Mouse (Mus musculus) layer of hippocampus, postnatal 10 days (tissue): ENCODE measurements around the gene Gabarapl1. TPM values are rescaled to one million over a fixed set of nuclear protein-coding genes. Genes with fewer than 3 reads are reported as not detected.
"Not testable (repeated sequence)": the region's sequence is repeated elsewhere in the genome, so short reads cannot be mapped to it uniquely, and the experiment has no call there.

Source experiments
- DNase-seq, 2 experiments: peaks; one replicate each; pipeline ENCODE4 v3.0.0; 2021; ENCODE audit warnings: low spot score in 2 of 2
- long read RNA-seq: library from polyadenylated mRNA; stranded (forward); transcript quantifications from one replicate; pipeline ENCODE4 v2.0.0, GENCODE M21; 2023
- total RNA-seq, 2 experiments: library from RNA; stranded (reverse); gene quantifications; 2 replicates each; pipeline ENCODE4 v1.2.3; 2021

Gabarapl1 gene
- 100 to 1,000 TPM; 386 to 427 TPM for total RNA-seq
- long read RNA-seq, transcript Gabarapl1-201 (4 exons, 1,820 nt), result major isoform, 227 of 1,463 reads
- long read RNA-seq, partial matches to known transcripts, result 1,228 of 1,463 reads
- long read RNA-seq, other reads (novel, unspliced or antisense), result 3 of 1,463 reads

- DNase-seq, result peak; percentile 78 to 85
Observed at GRCm38 (mm10) chr6:129532942-129533860, at the start of gene Gabarapl1. Gene Gabarapl1, plus strand, starts transcription at chr6:129533160.

GRCm38 (mm10) chr6:129494924-129495323 is 38.0 kb upstream of the Gabarapl1 start:
- DNase-seq, result no peak

- no peak for DNase-seq
Observed at GRCm38 (mm10) chr6:129497345-129498218, 35.4 kb upstream of the Gabarapl1 start.

- DNase-seq, result not testable (repeated sequence)
Observed at GRCm38 (mm10) chr6:129499516-129499915, 33.4 kb upstream of the Gabarapl1 start.

- DNase-seq, result no peak
Observed at GRCm38 (mm10) chr6:129503471-129503870, 29.5 kb upstream of the Gabarapl1 start.

GRCm38 (mm10) chr6:129507024-129507423 is 25.9 kb upstream of the Gabarapl1 start, which contains the start of gene Olr1:
Gene Olr1, minus strand, starts transcription at chr6:129507165.
- DNase-seq, result no peak

GRCm38 (mm10) chr6:129510120-129510911 is 22.6 kb upstream of the Gabarapl1 start:
- DNase-seq, result no peak

- no peak for DNase-seq
Observed at GRCm38 (mm10) chr6:129512367-129512766, 20.6 kb upstream of the Gabarapl1 start, which contains the start of gene Tmem52b. Gene Tmem52b, plus strand, starts transcription at chr6:129512555.

GRCm38 (mm10) chr6:129512868-129513267 is 20.1 kb upstream of the Gabarapl1 start:
- DNase-seq, result no peak

- no peak for DNase-seq
Observed at GRCm38 (mm10) chr6:129513409-129513808, 19.6 kb upstream of the Gabarapl1 start.

GRCm38 (mm10) chr6:129514376-129514775 is 18.6 kb upstream of the Gabarapl1 start:
- no peak for DNase-seq

GRCm38 (mm10) chr6:129515068-129515467 is 17.9 kb upstream of the Gabarapl1 start:
- no peak for DNase-seq

GRCm38 (mm10) chr6:129516388-129516787 is 16.6 kb upstream of the Gabarapl1 start:
- no peak for DNase-seq

- DNase-seq, result peak; percentile 37 to 50
Observed at GRCm38 (mm10) chr6:129517752-129518408, 15.1 kb upstream of the Gabarapl1 start.

GRCm38 (mm10) chr6:129526069-129526468 is 6.9 kb upstream of the Gabarapl1 start:
- DNase-seq, result no peak

- no peak for DNase-seq
Observed at GRCm38 (mm10) chr6:129527416-129527815, 5.5 kb upstream of the Gabarapl1 start.

GRCm38 (mm10) chr6:129529605-129530004 is 3.4 kb upstream of the Gabarapl1 start:
- no peak for DNase-seq

GRCm38 (mm10) chr6:129530261-129530660 is 2.7 kb upstream of the Gabarapl1 start:
- no peak for DNase-seq

- DNase-seq, result peak; percentile 49 to 65
Observed at GRCm38 (mm10) chr6:129532556-129532941, 411 bp upstream of the Gabarapl1 start.

- peak; percentile 26 to 42 for DNase-seq
Observed at GRCm38 (mm10) chr6:129534057-129534456, 1.1 kb downstream of the Gabarapl1 start.
